Comparison of ENCODE assay signal across 9 mouse cellular contexts in the genomic region with DNA sequence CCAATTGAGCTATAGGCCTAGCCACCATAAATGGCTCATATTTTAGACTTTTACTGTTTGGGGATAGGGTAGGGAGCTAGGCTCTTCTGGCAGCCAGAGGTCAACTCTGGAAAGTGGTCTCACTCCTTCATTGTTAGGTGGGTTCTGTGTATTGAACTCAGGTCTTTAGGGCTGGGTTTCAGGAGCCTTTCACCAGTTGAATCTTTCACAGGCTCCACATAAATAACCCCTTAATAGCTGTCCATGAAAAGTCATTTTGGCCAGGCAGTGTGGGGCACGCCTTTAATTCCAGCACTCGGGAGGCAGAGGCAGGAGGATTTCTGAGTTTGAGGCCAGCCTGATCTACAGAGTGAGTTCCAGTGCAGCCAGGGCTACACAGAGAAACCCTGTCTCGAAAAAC. TPM values are rescaled to one million over a fixed set of nuclear protein-coding genes. Genes with fewer than 3 reads are reported as not detected.
A peak's percentile ranks its signal among the peaks of the same experiment; 100 is the strongest.
DNase-seq lines count a peak whose midpoint lies in the region; ATAC-seq and TF ChIP-seq lines count a peak whose summit lies in the region.
"Had no signal": no experiment of that assay in that cellular context is flagged by ENCODE, and none has a peak within 500 bp of the region (broad histone marks: within the 10 kb centered on the region; RNA-seq: fewer than 3 reads in every experiment).

No protein-coding gene starts in this region.

- no peaks in the 10 kb centered on the region for H3K27me3 ChIP-seq in embryonic facial prominence, embryonic 13.5 days
- H3K27me3 ChIP-seq in intestine, embryonic 16.5 days (replicated peaks; ENCODE audit: control insufficient read depth, insufficient read depth, low read length), result no peaks in the 10 kb centered on the region
- no peaks in the 10 kb centered on the region for H3K27me3 ChIP-seq in myocyte (ENCODE audit: control insufficient read depth, insufficient read depth, insufficient read length)

- DNase-seq in layer of hippocampus, adult 2 months (ENCODE audit: low spot score in 2 of 2), result no peak
- DNase-seq in layer of hippocampus, adult 9-10 months (ENCODE audit: low spot score), result no peak
- DNase-seq in right cerebral cortex, postnatal 14 days, result no peak
- no peak for DNase-seq in right cerebral cortex, postnatal 36 days (ENCODE audit: low spot score in 2 of 2)
- no peak for DNase-seq in gastrocnemius, postnatal 25 days
- DNase-seq: left cerebral cortex, postnatal 4 days had no signal

- H3K4me3 ChIP-seq in layer of hippocampus, adult 2 months, result peak overlapping the region; percentile 77; the same call in 1 of the 2 replicates
- H3K4me3 ChIP-seq in embryonic facial prominence, embryonic 13.5 days, result peak overlapping the region; percentile 99
- peak overlapping the region; percentile 89; the same call in 1 of the 2 replicates for H3K4me3 ChIP-seq in intestine, embryonic 16.5 days (ENCODE audit: low read length)
- peak overlapping the region; percentile 98 for H3K4me3 ChIP-seq in myocyte

- H3K79me2 ChIP-seq in myocyte (ENCODE audit: control insufficient read depth, insufficient read depth), result peaks cover 49% of the 10 kb centered on the region

- H3K9me3 ChIP-seq in embryonic facial prominence, embryonic 13.5 days, result no peaks in the 10 kb centered on the region
- H3K9me3 ChIP-seq in intestine, embryonic 16.5 days (ENCODE audit: control insufficient read depth, low read length), result no peaks in the 10 kb centered on the region

- H3K27ac ChIP-seq in layer of hippocampus, adult 2 months, result no peak overlapping the region
- H3K27ac ChIP-seq in embryonic facial prominence, embryonic 13.5 days, result no peak overlapping the region
- H3K27ac ChIP-seq in intestine, embryonic 16.5 days (ENCODE audit: low read length), result 0 out of 2 replicates have a peak overlapping the region, but pooled peaks have one; percentile 93

- no peak for TF ChIP-seq POLR2A in myocyte (IDR thresholded peaks at IDR 0.05; ENCODE audit: insufficient read length, low read depth)

- peaks cover 38% of the 10 kb centered on the region for H3K4me1 ChIP-seq in embryonic facial prominence, embryonic 13.5 days
- peaks cover 28% of the 10 kb centered on the region for H3K4me1 ChIP-seq in intestine, embryonic 16.5 days (ENCODE audit: control insufficient read depth, insufficient read depth, low read length)

- TF ChIP-seq CTCF in layer of hippocampus, adult 2 months (conservative IDR thresholded peaks at IDR 0.05), result no peak

- WGBS in embryonic facial prominence, embryonic 13.5 days, result 87% methylated on average over 3 of the region's 3 CpGs
- 82% methylated on average over 3 of the region's 3 CpGs for WGBS in intestine, embryonic 16.5 days

- ATAC-seq in embryonic facial prominence, embryonic 13.5 days (ENCODE audit: insufficient number of reproducible peaks, insufficient read depth, low FRiP score, low TSS enrichment, low read depth), result no peak
- no peak for ATAC-seq in intestine, embryonic 16.5 days

- peak overlapping the region; percentile 83 for H3K4me2 ChIP-seq in embryonic facial prominence, embryonic 13.5 days
- peak overlapping the region; percentile 57; the same call in 1 of the 2 replicates for H3K4me2 ChIP-seq in intestine, embryonic 16.5 days (ENCODE audit: low read depth, low read length)
- H3K4me2 ChIP-seq in myocyte (ENCODE audit: low read depth), result peak overlapping the region; percentile 81

- peaks cover 23% of the 10 kb centered on the region for H3K36me3 ChIP-seq in embryonic facial prominence, embryonic 13.5 days
- peaks cover 2% of the 10 kb centered on the region for H3K36me3 ChIP-seq in intestine, embryonic 16.5 days (ENCODE audit: control insufficient read depth, insufficient read depth, low read length)
- H3K36me3 ChIP-seq in myocyte (ENCODE audit: control insufficient read depth, insufficient read depth), result peaks cover 27% of the 10 kb centered on the region

- no peak overlapping the region for H3ac ChIP-seq in myocyte (ENCODE audit: control insufficient read depth, insufficient read length)

- H3K9ac ChIP-seq in embryonic facial prominence, embryonic 13.5 days, result peak overlapping the region; percentile 100
- peak overlapping the region; percentile 100; the same call in 1 of the 2 replicates for H3K9ac ChIP-seq in intestine, embryonic 16.5 days (ENCODE audit: low read depth, low read length)

TF ChIP-seq in myocyte, 11 proteins besides CTCF, POLR2A, EP300 and RAD21:
- TF ChIP-seq REST (IDR thresholded peaks at IDR 0.05; ENCODE audit: insufficient read depth, insufficient read length), result no peak
- no peak for TF ChIP-seq TCF3 (IDR thresholded peaks at IDR 0.05; ENCODE audit: insufficient read length, low read depth)
- TF ChIP-seq MYOG (IDR thresholded peaks at IDR 0.05; ENCODE audit: control insufficient read depth in 1 of 3, insufficient read depth in 1 of 3, insufficient read length in 2 of 3, low read depth in 2 of 3), result no peak
- no peak for TF ChIP-seq SRF (IDR thresholded peaks at IDR 0.05; ENCODE audit: control insufficient read depth, insufficient read length, low read depth)
- TF ChIP-seq TCF12 (IDR thresholded peaks at IDR 0.05; ENCODE audit: insufficient read depth, poor library complexity, severe bottlenecking), result no peak
- no peak for TF ChIP-seq USF1 (IDR thresholded peaks at IDR 0.05; ENCODE audit: low read depth)
- TF ChIP-seq E2F4 (IDR thresholded peaks at IDR 0.05; ENCODE audit: insufficient read depth), result no peak
- no peak for TF ChIP-seq MAX (IDR thresholded peaks at IDR 0.05; ENCODE audit: low read depth)
- no peak for TF ChIP-seq POLR2AphosphoS2 (IDR thresholded peaks at IDR 0.05; ENCODE audit: insufficient read length, low read depth)
- TF ChIP-seq MYOD1 (IDR thresholded peaks at IDR 0.05; ENCODE audit: control insufficient read depth in 1 of 3, insufficient read length in 2 of 3, low read depth in 2 of 3), result no peak
- no peak for TF ChIP-seq CEBPB (IDR thresholded peaks at IDR 0.05; ENCODE audit: insufficient read depth, poor library complexity, severe bottlenecking)

RNA-seq across cellular contexts. Expression of gene Mcl1, which starts 0.9 kb away (rescaled TPM):
- 10 to 100 TPM; 49.6 to 55.2 TPM for total RNA-seq in layer of hippocampus, adult 2 months (2021)
- polyA plus RNA-seq in embryonic facial prominence, embryonic 13.5 days (2015; fragmentation: Nextera tagmentation; extraction: Ambion mirVana), result 45.4 and 47.7 TPM in 2 replicates
- polyA plus RNA-seq in intestine, embryonic 16.5 days (2015; fragmentation: Nextera tagmentation; extraction: Ambion mirVana), result 14.7 and 17.0 TPM in 2 replicates
- polyA plus RNA-seq in myocyte (2012; fragmentation: generic; extraction: Trizol), result 51.6 TPM
- total RNA-seq in gastrocnemius, postnatal 25 days (2021), result 100 to 1,000 TPM; 111 to 133 TPM

RNA-seq across cellular contexts. Expression of gene Adamtsl4, which starts 30.0 kb away (rescaled TPM):
- total RNA-seq in layer of hippocampus, adult 2 months (2021), result 1 to 10 TPM; 7.0 to 7.9 TPM
- polyA plus RNA-seq in embryonic facial prominence, embryonic 13.5 days (2015; fragmentation: Nextera tagmentation; extraction: Ambion mirVana), result 1.7 and 1.9 TPM in 2 replicates
- polyA plus RNA-seq in intestine, embryonic 16.5 days (2015; fragmentation: Nextera tagmentation; extraction: Ambion mirVana), result 2.5 and 3.2 TPM in 2 replicates
- 4.6 TPM for polyA plus RNA-seq in myocyte (2012; fragmentation: generic; extraction: Trizol)
- total RNA-seq in gastrocnemius, postnatal 25 days (2021), result 10 to 100 TPM; 21.3 to 37.2 TPM

RNA-seq across cellular contexts. Expression of gene Ensa, which starts 32.9 kb away (rescaled TPM):
- 100 to 1,000 TPM; 302 to 322 TPM for total RNA-seq in layer of hippocampus, adult 2 months (2021)
- 88.3 and 88.5 TPM in 2 replicates for polyA plus RNA-seq in embryonic facial prominence, embryonic 13.5 days (2015; fragmentation: Nextera tagmentation; extraction: Ambion mirVana)
- polyA plus RNA-seq in intestine, embryonic 16.5 days (2015; fragmentation: Nextera tagmentation; extraction: Ambion mirVana), result 67.3 and 69.9 TPM in 2 replicates
- polyA plus RNA-seq in myocyte (2012; fragmentation: generic; extraction: Trizol), result 65.3 TPM
- total RNA-seq in gastrocnemius, postnatal 25 days (2021), result 10 to 100 TPM; 92.1 to 93.9 TPM
